Mouse (Mus musculus): ENCODE results near the gene Ehd1.
A peak's percentile ranks its signal among the peaks of the same experiment; 100 is the strongest.

The Ehd1 gene

DNA sequence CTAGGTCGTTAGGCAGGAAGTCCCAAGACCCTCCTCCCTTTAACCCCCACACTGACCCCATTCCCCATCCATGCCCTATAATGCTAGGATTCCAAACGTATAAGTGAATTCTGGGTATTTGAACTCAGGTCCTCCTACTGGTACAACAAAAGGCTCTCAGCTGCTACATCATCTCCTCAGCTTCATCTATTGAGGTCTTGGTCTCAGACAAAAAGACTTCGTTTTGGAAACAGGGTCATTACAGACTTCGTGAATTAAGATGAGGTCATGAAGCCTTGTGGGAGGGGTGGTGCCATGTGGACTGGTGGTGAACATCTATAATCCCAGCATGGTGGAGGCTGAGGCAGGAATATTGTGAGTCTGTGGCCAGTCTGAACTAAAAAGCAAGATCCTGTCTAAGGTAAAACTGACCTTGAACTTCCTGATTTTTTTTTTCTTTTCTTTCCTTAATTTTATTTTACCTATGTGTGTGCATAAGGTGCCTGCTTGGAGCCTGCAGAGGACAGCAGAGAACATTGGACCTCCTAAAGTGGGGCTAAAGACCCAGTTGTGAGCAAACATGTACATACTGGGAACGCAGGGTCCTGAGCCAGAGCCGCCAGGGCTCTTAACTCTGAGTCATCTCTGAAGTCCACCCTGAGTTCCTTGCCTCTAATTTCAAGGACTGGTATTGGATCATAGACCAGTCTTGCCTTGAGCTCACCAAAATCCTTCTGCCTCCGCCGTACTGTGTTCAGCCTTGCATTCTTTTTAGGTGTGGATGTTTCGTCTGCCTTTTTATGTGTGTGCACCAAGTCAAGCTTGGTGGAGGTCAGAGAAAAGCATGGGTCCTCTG is 57.5 kb downstream of the Ehd1 start:
- no peak for DNase-seq (ENCODE audit: low spot score in 2 of 2)

DNA sequence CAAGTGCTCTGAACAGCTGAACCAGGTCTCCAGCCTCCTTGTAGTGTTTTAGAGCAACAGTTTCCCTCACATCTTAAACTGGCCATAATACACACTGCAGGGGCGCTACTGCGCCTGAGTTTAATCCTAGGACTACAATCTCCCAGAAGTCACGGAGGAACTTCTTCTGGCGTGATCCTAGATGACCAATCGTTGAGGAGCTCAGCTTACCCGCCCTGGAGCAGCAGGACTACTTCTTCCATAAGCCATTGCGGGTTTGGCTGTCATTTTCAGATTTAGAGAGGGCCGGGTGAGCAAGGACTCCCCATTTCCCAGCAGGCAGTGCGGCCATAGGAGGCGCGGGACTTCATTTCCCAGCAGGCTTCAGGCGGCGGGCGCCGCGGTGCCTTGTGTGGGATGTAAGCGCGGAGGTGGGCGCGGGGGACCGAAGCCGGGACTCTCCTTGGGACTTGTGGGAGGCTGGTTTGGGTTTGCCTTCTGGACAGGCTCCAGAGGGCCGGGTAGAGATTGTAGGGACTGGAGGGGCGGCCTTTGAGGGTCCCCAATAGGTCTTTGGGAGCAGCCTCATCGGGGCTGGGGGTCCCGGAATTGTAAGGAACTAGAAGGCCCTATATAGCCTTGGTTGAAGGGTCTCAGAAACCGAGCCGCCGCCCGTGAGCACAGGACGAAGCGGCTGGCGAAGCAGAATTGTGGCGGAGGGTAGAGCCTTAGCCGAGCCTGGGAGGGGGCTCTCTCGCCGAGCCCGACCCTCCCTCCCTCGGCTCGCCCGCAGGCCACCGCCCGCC is 58.3 kb downstream of the Ehd1 start, which contains the start of gene Men1:
Gene Men1, plus strand, starts transcription at position 307 of the 785 bp plus-strand sequence.
- DNase-seq (ENCODE audit: low spot score in 2 of 2): peak; percentile 81 to 93

DNA sequence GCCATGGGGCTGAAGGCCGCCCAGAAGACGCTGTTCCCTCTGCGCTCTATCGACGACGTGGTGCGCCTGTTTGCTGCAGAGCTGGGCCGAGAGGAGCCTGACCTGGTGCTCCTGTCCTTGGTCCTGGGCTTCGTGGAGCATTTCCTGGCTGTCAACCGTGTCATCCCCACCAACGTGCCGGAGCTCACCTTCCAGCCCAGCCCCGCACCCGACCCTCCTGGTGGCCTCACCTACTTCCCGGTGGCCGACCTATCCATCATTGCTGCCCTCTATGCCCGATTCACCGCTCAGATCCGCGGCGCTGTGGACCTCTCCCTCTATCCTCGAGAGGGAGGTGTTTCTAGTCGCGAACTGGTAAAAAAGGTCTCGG is 58.9 kb downstream of the Ehd1 start:
- peak in 1 of 2 experiments; percentile 41 for DNase-seq (ENCODE audit: low spot score in 2 of 2)

DNA sequence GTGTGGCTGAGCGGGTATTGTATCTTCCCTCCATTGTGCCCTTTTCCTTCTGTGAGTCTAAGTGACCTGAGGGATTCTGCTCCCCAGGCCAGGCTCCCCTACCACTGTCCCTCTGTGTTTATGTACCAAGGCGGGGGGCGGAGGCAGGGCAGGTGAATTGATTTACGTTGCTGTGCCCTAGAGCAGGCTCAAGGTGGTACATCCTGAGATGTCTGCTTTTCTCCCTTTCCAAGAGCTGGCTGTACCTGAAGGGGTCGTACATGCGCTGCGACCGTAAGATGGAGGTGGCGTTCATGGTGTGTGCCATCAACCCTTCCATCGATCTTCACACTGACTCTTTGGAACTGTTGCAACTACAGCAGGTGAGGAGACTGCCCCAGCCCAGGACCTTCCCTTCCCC is 60.4 kb downstream of the Ehd1 start:
- DNase-seq (ENCODE audit: low spot score in 2 of 2): no peak

DNA sequence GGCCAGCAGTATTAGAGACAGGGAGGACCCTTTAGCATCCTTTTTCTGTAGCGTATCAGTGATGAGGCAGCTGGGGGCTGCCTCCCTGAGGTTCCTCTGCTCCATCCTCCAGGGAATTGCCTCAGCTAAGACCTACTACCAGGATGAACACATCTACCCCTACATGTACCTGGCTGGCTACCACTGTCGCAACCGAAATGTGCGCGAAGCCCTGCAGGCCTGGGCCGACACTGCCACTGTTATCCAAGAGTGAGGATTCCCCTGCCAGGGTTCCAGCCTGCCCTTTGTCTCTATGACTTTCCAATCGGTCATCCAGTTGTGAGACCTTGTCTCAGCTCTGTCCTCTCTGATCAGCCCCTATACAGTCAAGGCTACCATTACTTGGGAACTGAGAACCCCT is 61.6 kb downstream of the Ehd1 start:
- DNase-seq (ENCODE audit: low spot score in 2 of 2): no peak

DNA sequence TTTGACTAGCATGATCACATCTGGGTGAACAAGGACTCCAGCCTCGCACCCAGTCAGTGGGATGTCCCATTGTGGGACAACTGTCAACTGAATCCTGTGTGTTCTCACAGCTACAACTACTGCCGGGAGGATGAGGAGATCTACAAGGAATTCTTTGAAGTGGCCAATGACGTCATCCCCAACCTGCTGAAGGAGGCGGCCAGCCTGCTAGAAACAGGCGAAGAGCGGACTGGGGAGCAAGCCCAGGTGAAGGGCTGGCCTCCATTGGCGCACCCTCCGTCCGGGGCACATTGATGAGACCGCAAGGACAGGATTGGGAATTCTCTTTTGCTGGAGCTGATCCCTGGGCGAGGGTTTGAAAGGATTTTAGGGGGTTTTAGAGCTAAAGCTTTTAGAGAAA is 62.2 kb downstream of the Ehd1 start:
- no peak for DNase-seq (ENCODE audit: low spot score in 2 of 2)

DNA sequence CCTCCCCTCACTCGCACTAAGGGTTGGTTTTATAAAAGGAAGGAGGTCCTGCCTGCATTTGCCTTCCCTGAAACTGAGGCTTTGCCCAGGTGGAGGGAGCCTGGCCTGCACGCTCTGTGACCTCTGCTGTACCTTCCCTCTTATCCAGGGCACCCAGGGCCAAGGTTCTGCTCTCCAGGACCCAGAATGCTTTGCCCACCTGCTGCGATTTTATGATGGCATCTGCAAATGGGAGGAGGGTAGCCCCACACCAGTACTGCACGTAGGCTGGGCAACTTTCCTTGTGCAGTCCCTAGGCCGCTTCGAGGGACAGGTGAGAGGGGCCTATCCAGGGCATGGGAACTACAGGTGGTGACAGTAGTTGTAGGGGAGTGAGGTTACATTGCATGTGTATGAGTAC is 62.7 kb downstream of the Ehd1 start:
- DNase-seq (ENCODE audit: low spot score in 2 of 2): no peak

DNA sequence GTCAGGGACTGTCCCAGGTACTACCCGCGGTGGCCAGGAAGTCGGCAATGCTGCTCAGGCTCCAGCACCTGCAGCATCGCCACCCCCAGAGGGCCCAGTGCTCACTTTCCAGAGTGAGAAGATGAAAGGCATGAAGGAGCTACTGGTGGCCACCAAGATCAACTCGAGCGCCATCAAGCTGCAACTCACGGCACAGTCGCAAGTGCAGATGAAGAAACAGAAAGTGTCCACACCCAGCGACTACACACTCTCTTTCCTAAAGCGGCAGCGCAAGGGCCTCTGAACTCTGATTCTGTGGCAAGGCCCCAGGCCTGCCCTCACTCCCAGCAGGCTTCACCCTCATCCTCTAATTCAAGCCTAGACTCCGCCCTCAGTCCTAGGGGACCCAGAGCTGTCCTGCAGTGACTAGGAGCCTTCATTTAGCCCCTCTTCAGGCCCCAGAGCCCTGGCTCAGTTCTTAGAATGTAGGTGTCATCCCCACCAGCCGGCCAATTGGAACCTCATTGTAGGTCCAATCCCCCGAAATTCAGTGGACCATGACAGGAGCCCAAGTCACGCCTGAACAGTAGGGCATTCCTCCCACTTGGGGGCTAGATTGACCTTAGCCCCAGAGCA is 63.5 kb downstream of the Ehd1 start:
- DNase-seq (ENCODE audit: low spot score in 2 of 2): no peak

DNA sequence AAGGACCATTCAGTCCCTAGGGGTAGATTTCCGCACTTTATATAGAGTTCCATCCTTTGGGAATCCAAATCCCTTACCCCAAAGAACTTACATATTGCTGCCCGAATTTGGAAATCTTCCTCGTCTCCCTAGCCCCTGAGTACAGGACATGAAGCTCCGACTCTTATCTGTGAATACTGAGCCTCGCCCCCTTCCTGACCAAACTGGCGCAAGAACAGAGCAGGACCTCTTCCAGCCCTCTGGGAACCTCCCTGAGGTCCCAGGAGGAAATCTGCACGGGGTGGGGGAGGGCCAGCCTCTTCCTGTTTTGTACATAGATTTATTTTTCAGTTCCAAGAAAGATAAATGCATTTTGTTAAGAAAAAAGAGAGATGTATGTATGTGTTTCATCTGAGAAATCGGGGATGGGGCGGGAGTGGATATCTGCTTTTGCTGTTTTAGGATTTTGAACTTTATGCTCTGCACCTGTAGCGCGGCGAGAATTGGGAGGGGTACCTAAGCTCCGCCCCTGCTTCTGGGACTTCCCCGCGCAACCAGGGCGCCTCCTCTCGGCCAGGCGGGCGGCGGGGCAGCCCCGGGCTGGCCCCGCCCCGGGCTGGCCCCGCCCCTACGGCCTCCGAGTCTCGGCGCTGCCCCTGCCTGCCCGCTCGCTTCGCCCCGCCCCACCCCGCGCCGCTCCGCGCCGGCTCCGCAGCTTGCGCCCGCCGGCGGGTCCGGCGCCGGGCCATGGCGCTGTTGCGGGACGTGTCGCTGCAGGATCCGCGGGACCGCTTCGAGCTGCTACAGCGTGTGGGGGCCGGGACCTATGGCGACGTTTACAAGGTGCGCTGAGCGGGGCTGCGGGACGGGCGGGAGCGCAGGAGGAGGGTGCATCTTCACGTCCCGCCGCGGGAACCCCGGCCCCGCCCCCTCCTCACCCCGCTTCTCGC is 64.3 kb downstream of the Ehd1 start, which contains the start of gene Map4k2:
Gene Map4k2, plus strand, starts transcription at position 612 of the 929 bp plus-strand sequence.
- peak; percentile 78 to 80 for DNase-seq (ENCODE audit: low spot score in 2 of 2)

DNA sequence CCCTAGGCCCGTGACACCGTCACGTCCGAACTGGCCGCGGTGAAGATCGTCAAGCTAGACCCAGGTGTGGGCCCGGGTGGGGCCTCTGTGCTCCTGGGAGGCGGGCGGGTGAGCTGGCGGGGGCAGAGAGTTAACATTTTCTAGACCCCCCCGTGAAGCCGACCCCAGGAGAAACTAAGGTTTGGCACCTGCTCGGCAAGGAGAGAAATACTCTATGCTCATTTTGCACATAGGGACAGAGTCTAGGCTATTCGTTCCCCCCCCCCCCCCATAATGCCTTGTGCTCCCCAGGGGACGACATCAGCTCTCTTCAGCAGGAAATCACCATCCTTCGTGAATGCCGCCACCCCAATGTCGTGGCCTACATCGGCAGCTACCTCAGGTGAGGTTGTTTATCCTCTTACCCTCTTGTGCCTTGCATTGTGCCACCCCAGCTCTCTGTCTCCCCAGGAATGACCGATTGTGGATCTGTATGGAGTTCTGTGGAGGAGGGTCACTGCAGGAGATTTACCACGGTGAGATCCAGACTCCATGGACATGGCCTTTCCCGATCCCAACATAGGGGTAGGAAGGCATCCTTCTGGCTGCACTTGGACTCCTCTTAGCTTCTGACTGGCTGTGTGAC is 65.0 kb downstream of the Ehd1 start:
- no peak for DNase-seq (ENCODE audit: low spot score in 2 of 2)

DNA sequence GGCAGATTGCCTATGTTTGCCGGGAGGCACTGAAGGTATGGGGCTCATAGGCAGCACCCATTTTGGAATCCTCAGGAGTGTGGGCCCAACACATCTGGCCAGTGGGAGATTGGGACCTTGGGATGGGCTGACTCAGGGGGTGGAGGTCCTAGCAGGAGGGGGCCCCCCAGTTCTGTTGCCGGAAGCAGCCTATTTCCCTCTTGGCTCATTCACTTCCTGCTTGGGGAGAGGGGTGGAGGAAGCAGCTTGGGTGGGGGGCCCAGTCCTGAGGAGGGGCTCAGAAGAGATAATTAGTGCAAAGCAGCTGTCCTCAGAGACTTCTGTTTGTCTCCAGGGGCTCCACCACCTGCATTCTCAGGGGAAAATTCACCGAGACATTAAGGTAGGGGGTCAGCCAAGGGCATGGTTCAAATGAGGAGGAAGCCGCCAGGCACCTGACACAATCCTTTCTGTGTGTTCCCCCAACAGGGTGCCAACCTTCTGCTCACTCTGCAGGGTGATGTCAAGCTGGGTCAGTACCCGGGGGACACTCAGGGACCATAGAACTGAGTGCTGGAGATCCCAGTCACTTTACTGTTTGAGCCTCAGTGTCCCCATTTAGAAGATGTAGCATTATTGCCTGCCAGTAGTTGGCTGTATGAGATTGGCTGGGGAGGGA is 65.9 kb downstream of the Ehd1 start:
- DNase-seq (ENCODE audit: low spot score in 2 of 2): no peak

DNA sequence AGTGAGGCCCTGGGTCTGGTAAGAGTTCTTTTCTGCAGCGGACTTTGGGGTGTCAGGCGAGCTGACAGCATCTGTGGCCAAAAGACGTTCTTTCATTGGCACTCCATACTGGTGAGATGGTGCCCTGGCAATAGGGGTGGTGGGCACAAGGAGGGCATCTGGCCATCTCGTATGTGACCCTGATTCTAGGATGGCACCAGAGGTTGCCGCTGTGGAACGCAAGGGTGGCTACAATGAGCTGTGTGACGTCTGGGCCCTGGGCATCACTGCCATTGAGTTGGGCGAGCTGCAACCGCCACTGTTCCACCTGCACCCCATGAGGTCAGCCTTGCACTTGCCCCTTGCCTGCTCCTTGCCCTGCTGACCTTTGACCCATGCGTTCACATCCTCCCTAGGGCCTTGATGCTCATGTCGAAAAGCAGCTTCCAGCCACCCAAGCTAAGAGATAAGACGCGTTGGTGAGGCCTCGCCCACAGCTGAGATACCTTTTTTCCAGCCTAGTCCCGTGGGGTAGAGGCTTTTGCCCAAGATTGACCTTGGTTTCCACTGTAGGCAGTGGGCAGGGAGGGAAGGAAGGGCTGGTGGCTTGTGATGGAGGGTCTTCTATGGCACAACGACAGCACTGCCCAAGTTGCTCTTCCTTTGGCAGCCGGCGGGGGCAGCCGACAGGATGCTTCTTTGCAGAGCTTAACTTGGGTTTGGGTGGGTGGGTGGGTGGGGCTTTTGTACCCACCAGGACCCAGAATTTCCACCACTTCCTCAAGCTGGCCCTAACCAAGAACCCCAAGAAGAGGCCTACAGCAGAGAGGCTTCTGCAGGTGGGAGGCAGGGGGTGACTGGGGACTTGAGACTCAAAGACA is 66.8 kb downstream of the Ehd1 start:
- no peak for DNase-seq (ENCODE audit: low spot score in 2 of 2)

DNA sequence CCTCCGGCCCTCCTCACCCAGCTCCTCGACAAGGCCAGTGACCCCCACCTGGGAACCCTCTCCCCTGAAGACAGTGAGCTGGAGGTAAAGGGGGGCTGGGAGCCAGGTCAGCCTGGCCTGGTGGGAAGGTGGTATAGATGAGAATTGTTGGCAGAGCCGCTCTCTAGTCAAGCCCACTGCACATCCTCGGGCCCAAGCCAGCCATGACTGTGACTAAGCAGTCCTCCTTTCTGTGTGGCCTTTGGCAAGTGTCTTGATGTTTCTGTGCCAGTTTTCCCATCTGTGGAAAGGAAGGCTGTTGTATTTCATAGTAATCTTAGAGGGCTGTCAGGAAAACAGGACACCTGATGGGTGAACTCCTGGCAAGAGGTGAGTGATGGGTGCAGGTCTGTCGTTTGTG is 67.5 kb downstream of the Ehd1 start:
- no peak for DNase-seq (ENCODE audit: low spot score in 2 of 2)

DNA sequence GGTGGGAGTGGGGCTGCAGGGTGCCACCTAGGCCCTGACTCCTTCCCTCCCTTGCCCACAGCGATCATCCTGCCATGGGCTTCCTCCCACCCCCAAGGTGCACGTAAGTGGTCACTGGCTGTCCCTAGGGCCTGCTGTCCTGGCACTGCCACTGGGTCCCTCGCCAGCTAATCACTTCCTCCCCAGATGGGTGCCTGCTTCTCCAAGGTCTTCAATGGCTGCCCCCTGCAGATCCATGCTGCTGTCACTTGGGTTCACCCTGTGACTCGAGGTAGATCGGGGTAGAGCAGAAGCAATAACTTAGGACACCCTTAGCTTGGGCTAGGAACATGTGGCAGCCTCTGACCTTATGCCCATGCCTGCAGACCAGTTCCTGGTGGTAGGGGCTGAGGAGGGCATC is 69.5 kb downstream of the Ehd1 start:
- no peak for DNase-seq (ENCODE audit: low spot score in 2 of 2)

DNA sequence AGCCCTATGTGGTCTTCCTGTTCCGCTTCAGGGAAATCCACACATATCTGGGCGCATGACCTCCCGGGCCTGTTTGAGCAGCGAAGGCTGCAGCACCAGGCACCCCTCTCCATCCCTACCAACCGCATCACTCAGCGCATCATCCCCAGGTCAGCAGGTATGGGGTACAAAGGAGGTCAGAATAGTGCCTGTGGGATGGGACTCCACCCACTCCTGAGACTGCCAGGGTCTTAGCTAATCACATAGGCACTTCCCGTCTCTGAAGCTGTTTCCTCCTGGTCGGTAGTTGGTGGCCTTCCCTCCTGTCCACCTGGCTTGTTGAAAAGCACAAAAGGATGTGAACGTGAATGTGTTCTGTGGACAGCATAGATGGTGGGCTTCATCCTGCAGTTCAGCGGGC is 70.1 kb downstream of the Ehd1 start:
- DNase-seq (ENCODE audit: low spot score in 2 of 2): no peak

DNA sequence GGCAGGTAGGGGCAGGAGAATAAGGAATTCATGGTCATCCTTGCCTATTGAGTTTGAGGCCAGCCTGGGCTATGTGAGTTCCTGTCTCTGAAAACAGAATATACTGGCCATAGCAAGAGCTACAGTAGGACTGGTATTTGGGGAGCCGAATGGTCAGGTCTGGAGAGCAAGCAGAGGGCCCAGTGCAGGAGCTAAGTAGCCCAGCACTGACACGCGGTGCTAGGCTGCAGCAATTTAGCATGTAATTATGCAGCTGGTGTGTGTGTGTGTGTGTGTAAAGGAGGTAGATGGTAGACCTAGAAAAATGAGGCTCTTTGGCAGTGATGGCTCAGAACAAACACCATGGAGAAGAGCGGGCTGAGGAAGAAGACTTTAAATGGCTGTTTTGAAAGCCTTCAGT is 71.1 kb downstream of the Ehd1 start:
- DNase-seq (ENCODE audit: low spot score in 2 of 2): no peak

DNA sequence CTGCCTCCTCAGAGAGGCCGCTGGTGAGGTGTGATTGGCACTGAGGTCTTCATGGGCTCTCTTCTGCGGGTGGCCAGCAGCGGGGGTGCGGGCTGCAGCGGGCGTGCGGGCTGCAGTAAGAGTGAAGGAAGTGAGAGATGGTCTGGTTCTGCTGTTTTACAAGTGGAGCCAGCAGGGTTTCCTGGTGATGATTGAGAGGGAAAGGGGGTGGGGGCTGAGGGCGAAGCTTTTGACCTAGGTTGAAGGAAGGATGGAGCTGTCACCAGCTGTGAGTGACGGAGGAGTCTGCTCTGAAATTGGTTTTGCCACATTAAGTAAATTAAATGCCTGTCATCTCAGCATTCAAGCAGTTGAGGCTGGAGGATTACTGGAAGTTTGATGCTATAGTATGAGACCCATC is 72.2 kb downstream of the Ehd1 start:
- DNase-seq (ENCODE audit: low spot score in 2 of 2): no peak

DNA sequence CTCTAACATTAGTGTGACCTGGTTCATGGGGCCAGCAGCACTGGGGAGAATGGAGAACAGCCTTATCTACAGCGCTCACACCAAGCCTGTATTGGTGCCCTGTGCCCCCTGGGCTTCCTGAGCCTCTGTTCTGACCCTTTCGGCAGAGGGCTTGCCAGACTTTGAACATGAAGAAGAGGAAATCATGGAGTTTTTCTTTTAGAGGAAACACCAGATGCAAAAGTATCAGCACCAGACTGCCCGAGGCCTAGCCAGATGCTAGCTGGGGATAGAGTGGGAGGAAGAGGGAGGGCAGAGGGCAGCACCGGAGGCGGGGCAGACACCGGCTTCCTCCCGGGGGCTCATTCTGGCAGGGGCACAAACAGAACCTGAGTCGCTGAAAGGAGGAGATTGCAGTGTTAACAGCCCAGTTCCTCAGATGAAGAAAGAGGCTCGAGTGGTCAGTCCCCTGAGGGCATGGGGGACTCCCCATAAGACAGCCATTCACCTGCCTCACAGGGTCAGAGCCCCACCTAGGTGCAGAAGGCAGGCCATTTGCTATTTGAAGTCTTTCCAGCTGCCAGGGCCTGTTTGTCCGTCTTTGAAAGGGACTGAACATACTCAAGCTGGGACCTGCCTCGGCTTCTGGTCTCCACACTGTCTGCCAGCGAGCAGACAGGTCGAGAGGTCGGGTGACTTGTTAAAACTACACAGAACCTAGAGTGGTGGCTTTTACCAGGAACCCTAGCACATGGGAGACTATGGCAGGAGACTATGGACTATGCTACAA is 72.9 kb downstream of the Ehd1 start:
- peak; percentile 41 to 59 for DNase-seq (ENCODE audit: low spot score in 2 of 2)

Data from urinary bladder, adult 18-20 months (tissue).